Mouse (Mus musculus) kidney, adult 9 months (tissue): ENCODE results near the gene Gpd1.

Experiments
- DNase-seq: peaks from one replicate; pipeline ENCODE4 v3.0.0; 2022

Gene Gpd1

GRCm38 (mm10) chr15:99701999-99702900 lies 15.1 kb upstream of the Gpd1 start, which contains the start of gene Smarcd1:
Smarcd1 (plus strand) TSS chr15:99702129.
- DNase-seq: peak; percentile 94

- DNase-seq: no peak
Measured at GRCm38 (mm10) chr15:99703104-99703503, 14.2 kb upstream of the Gpd1 start.

DNA sequence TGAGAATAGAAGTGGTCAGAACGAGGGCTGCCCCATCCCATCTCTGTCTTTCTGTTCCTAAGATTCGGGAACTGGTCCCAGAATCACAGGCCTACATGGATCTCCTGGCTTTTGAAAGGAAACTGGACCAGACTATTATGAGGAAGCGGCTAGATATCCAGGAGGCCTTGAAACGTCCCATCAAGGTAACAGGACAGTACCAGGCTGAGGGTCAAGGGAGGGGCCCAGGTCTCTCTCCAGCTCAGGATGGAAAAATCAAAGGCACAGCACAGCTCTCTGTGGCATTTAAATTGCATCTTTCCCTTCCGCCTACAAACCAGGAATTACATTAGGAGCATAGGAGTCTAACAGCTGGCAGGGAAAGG lies 13.7 kb upstream of the Gpd1 start:
- DNase-seq: no peak

GRCm38 (mm10) chr15:99704041-99704681 lies 13.2 kb upstream of the Gpd1 start:
- peak; percentile 87 for DNase-seq

DNA sequence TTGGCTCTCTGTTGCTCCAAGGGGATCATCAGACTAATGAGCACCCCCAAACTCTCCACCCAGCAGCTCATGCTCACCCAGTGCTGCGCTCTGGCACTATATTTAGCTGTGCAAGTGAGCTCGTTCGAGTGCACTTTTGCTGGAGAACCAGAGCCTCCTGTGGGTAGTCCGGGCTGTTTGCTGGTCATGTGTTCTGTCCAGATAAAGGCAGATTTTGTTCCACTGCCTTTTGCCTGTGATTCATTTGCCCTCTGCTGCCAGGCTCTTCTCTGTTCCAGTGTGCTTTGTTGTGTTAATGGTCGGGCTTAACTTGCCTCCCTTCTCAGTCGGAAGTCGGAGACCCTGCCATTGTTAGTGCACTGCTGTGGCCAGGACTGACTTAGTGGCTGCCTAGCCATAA lies 12.4 kb upstream of the Gpd1 start:
- no peak for DNase-seq

- DNase-seq: peak; percentile 73
Measured at GRCm38 (mm10) chr15:99705440-99706048, 11.8 kb upstream of the Gpd1 start, which contains the start of gene Gm17349. Gm17349 (minus strand) TSS chr15:99705490.

DNA sequence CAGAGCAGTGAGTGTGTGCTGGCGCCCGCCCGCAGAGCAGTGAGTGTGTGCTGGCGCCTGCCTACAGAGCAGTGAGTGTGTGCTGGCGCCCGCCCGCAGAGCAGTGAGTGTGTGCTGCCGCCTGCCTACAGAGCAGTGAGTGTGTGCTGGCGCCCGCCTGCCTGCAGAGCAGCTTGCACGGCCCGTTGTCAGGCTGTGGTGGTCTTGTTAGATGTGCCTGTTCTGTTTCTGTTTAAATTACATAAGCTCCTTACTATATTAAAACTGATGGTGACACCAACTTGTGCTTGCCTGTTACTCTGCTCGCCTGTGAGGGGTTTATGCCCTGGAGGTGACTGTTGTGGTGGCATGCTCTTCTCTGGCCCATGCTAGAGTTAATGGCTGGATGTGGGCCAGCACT lies 9.1 kb upstream of the Gpd1 start:
- no peak for DNase-seq

DNA sequence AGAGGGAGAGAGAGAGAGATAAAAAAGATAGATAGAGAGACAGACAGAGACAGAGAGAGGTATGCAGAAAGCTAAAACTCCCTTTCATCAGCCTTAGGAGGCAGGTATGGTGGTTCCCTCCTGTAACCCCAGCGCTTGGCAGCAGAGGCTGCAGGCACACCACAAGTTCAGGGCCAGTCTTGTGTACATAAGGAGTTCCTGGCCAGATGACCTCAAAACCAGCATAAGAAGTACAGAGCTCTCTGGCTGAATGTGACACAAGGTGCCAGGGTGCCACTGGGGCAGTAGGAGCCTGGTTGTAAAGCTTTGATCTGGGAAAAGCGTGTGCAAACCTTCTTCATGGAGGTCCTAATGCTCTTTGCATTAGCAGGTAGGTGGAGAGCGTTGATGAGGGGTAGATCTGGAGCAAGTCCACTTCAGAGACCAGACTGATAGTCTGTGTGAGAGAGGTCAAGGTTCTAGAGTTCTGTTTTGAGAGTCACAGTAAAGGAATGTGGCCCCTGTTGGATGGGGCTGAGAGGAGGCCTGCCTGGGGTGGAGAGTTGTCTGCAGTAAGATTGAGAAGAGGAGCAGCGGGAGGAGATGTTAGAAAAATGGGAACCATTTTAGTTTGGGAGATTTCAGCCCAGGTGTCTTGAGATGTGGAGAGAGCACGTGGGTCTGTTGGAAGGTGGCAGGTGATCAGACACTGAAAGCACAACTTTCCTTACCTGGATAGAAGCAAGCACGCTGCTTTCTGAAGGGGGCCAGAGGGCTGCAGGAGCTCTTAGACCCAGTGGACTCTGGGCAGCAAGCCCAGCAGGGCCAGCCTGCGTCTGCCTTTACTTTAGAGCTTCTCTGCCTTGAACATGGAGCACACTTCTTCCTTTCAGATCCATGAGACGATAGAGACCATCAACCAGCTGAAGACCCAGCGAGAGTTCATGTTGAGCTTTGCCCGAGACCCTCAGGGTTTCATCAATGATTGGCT lies 6.8 kb upstream of the Gpd1 start:
- DNase-seq: no peak

DNA sequence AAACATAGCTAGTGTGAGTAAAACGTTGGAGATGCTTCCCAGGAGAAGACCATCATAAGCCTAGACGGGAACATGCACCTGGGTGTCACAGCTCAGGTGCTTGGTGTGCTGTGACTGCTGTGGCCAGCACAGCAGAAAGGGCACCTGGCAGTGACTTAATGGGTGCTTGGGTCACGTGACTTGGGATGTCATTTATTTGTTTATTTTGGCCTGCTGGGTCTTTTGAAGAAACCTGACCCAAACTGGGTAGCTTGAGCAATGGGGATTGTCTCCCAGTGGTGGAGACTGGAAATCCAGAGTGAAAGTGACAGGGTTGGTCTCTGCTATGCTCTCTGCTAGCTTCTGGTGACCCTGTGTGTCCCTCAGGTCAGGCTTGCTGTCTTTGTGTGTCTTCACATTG lies 5.8 kb upstream of the Gpd1 start:
- DNase-seq: no peak

DNA sequence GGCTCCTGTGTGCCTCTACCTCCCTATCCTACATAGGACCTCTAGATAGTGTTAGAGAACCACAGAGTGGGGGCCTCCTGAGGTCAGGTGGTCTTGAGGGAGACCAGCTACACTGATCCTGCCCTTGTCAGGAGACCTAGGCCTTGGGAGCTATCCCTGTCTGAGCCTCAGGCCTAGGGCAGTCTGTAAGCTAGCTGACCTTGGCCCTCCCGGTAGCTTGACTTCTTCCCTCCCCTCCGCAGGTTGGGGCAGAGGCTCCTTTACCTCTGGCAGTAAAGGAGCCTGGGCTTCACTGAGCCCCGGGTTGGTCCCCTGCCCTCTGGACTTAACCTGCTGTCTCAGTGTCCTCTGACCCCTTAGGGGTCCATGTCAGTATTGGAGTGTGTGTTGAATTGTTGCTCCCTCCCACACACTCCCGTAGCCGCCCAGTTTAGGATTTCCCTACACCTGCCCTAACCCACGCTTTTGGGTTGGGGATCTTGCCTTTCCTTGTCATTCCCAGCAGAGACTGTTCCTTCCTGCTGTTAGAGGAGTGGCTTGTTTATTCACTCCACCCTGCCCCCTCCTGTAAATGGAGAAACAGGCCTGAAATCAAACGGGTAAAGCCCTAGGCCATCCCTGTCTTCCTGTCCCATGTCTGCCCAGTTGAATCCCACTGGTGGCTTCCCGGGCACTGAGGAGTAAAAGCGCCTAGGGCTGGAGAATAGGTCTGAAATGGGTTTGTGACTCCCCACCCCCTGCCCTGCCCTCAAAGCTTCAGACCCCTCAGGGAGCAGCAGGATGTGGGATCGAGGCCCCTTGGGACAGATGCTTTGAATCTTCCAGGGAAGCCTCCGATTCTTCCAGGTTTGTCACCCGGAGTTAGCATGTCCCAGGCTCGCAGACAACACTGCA lies 4.4 kb upstream of the Gpd1 start:
- no peak for DNase-seq

DNA sequence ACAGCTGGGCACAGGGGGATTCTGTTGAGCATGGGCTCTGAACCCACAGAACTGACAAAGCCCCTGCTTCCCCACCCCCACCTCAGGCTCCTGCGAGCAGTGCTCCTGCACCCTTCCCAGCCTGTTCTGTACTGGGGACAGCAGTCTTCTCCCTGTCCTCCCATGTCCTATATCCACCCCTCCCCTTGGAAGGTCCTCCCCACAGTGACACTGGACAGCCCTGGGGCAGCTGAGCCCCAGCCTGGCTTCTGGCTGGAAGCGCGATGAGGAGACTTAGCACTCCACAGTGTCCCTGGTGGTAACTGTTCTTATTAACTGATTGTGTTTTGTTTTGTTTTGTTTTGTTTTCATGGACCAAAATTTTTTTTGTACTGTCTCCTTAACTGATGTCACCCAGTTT lies 3.7 kb upstream of the Gpd1 start:
- DNase-seq: no peak

- DNase-seq: no peak
Measured at GRCm38 (mm10) chr15:99714206-99714605, 3.1 kb upstream of the Gpd1 start.

- peak; percentile 90 for DNase-seq
Measured at GRCm38 (mm10) chr15:99714858-99715257, 2.5 kb upstream of the Gpd1 start.

GRCm38 (mm10) chr15:99715361-99715865 lies 1.9 kb upstream of the Gpd1 start:
- no peak for DNase-seq

GRCm38 (mm10) chr15:99715982-99716746 lies 1.2 kb upstream of the Gpd1 start:
- peak; percentile 83 for DNase-seq

GRCm38 (mm10) chr15:99716814-99717213 lies 501 bp upstream of the Gpd1 start:
- DNase-seq: no peak

GRCm38 (mm10) chr15:99718461-99719021 lies 1.2 kb downstream of the Gpd1 start:
- peak; percentile 92 for DNase-seq

GRCm38 (mm10) chr15:99719865-99720264 lies 2.5 kb downstream of the Gpd1 start:
- no peak for DNase-seq

DNA sequence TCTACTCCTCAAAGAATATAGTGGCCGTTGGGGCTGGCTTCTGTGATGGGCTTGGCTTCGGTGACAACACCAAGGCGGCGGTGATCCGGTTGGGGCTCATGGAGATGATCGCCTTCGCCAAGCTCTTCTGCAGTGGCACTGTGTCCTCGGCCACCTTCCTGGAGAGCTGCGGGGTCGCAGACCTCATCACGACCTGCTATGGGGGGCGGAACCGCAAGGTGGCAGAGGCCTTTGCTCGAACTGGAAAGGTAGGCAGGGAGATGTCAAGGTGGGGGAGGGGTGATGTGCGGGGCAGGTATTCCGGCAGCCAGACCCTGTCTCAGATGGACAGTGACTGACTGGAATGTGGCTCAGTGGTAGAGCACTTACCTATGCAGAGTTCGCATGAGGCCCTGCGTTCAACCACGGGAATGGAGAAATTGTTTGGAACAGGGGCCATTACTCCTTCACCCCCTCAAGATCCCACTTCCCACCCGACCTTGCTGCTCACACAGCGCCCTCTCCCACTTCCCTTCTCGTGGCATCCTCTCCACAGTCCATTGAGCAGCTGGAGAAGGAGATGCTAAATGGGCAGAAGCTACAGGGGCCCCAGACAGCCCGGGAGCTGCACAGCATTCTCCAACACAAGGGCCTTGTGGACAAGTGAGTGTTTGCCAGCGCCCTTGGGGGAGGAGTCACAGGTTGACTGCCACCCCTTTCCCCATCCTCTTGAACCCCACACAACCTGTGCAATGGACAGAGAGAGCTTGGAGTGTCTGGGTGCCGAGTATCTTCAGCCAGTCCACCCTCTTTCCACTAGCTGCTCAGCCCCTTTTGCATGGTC lies 4.8 kb downstream of the Gpd1 start:
- no peak for DNase-seq
